Mouse (Mus musculus) cerebellum, postnatal 25 days (tissue): Measurements from ENCODE around the gene Tmc1.

Source experiments
- DNase-seq, 2 experiments: peaks; one replicate each; pipeline ENCODE4 v3.0.0; 2021; ENCODE audit warnings: mixed read lengths in 2 of 2

The Tmc1 gene

DNA sequence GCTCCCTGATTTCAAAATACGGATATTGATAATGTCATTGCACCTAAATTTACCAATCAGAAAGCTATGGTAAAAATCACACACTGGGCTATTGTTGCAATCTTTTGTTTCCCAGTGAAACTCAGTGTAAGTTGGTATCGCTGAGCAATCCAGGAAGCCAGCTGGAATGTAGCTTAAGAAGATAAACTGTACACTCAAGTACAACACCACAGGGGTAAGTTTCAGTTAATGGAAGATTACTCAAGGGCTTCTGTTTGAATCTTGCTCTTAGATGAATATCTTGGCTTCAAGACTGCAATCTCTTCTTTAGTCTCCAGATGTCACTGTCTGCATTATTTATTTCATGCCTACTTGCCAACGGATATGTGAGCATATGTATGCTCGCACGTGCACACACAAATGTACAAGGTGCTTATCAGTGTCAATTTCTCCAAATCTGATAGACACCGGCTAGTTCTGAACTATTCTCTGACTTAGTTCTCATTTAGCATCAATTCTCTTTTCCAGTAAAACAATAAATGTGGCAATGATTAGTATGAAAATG lies 156.4 kb downstream of the Tmc1 start:
- peak in 1 of 2 experiments; percentile 21 for DNase-seq

DNA sequence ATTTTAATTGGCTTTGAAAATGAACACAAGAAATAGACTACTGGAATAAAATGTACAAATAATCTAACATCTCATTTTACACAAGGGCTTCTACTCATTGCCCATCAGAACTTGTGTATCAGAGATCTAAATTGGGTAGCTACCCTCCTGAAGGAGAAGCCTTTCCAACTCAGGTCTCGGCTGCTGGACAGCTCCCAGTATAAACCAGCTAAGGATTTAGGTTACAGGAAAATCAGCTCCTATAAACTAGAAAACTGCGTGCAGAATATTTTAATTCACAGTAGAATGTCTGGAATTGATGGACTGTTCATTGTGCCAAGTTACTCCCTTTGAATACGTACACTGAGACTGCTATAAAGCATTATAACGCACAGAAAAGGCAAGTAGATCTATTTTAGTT lies 158.0 kb downstream of the Tmc1 start:
- DNase-seq, result no peak

DNA sequence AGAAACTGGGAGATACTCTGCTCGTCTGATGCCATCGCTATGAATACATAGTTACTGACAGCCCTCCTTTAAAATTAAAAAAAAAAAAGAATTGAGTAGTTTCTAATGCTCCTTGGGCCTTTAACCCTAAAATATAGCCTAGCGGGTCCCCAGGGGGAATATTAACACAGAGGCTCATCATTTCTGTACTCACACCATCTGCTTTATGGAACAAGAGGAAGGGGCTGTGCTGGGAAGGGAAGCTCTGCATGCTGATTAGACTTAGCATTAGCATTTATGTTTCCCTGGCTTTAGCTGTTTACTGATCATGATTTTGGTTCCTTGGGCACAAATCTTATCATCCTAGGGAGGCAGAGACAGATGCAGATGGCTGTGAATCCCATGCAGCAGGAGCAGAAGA lies 159.0 kb downstream of the Tmc1 start:
- no peak for DNase-seq

DNA sequence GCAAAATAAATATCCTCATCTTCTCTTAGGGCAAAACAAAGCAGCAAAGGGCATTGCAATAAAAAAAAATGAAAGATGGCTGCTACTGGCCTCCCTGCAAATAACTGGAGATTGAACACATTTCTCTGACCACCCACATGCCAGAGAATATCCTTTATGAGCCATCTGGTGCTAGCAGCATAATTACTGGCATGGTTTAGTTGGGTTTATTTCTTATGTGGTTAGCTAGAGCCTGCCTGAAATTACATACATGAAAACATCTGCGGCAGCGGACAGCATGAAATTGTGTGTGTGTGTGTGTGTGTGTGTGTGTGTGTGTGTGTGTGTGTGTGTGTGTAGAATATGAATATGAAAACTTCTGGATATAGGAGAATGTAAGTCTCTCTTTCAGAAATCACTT lies 161.2 kb downstream of the Tmc1 start:
- DNase-seq, result no peak

DNA sequence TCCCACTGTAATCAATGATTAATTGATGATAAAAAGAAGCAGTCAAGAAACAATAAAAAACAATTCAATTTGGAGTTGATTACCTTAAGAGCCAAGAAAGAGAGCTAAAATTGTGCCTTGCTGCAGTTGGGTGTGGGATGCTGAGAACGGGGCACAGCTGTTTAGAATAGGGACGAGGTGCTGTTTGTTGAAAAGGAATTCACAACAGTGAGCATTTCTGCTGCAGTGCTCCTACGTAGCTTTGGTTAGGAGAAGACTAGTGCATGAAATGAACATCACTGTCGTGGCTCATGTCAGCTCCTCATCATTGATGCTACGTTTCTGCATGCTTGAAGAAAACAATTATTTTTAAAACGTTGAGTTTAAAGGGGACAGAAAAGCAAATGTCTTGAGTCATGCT lies 166.7 kb downstream of the Tmc1 start:
- no peak for DNase-seq

DNA sequence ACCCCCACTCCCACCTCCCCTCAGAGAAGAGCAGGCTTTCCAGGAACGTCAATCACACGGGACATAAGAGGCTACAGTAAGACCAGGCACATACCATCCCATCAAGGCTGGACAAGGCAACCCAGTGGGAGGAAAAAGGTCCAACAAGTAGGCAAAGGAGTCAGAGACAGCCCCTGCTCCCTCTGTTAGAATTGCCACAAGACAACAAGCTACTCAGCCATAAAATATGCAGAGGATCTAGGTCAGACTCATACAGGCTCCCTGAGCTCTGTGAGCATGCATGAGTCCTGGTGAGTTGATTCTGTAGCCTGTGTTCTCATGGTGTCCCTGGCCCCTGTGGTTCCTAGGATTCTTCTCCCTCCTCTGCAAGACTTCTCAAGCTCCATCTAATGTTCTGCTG lies 178.3 kb downstream of the Tmc1 start:
- no peak for DNase-seq

GRCm38 (mm10) chr19:20773941-20774340 lies 180.1 kb downstream of the Tmc1 start:
- peak; percentile 9 to 22 for DNase-seq

DNA sequence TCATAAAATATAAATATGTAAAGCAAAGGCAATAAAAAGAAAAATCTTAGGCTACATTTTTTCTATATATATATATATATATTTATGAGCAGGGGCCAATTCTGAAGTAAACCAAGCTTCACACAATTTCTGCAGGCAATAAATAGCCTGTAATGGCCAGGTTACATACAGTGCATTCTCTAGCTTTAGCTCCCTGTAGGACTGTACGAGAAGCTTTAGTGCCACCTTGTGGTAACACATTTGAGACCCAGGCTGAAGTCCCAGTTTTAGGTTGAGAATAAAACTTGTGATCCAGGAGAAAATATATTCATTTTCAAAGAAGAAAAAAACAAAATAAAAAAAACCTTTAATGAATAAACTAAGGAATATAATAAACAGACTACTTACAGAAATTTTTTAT lies 189.8 kb downstream of the Tmc1 start:
- DNase-seq, result peak in 1 of 2 experiments; percentile 26

- DNase-seq, result no peak
These were observed 192.2 kb downstream of the Tmc1 start for GRCm38 (mm10) chr19:20761675-20762426.

DNA sequence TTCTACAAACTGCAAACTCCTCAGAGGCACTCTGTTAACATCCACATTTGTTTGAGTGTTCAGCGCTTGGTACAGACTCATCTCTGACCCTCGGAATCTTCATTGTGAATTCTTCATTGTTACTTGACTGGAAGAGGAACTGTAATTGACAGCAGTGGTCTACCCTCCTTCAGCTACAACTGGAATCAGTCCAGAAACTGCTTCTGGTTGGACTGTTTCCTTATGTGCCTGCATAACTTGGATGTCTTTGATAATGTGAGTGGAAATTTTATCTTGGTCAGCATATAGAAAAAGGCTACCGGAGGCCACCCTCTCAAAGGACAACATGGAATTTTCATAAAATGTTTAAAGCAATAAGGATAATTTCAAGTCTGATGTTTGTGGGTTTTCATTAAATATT lies 192.9 kb downstream of the Tmc1 start:
- no peak for DNase-seq

DNA sequence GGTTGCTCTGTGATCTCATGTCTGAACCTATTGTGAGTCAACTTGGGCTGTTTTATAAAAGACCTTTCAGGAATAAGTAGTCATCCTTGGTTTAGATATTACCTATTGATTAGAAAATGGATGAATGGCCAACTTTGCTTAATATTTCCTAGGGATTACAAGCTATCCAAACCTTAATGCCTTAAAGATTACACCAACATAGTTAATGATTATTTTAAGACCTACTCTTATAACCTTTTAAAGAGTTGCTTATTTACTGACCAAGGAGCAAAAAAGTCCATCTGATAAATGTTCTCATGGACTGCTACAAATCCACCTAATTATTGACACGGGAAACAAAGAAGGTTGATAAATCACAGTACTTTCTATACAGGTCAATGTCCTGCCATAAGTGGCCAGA lies 209.4 kb downstream of the Tmc1 start:
- no peak for DNase-seq
